Comparison of ENCODE assay signal across 11 mouse cellular contexts in the genomic region with DNA sequence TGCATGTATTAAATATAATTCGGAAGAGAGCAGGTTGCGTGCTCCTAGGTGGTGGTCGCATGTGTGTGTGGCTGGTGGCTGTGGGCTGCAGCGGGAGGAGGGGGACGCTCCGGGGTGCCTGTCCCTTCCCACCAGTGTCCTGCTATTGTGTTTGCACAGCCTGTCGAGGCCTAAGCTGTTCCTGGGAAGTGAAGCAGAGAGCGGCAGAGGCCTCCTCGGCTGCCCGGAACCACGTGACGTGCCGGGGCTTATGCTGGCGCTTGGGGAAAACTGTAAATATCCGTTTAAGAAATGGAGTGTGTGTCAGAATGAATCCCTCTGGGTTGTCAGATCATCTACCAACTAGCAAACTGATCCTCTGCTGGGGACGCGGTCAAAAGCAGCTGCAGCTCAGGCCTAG.
A peak's percentile ranks its signal among the peaks of the same experiment; 100 is the strongest.
DNase-seq lines count a peak whose midpoint lies in the region; ATAC-seq lines count a peak whose summit lies in the region.
"Had no signal": no experiment of that assay in that cellular context is flagged by ENCODE, and none has a peak within 500 bp of the region (broad histone marks: within the 10 kb centered on the region; RNA-seq: fewer than 3 reads in every experiment).

No protein-coding gene starts in this region.

- no peak overlapping the region for H3K4me2 ChIP-seq in neural tube, embryonic 11.5 days (ENCODE audit: low read depth)
- H3K4me2 ChIP-seq in hindbrain, embryonic 16.5 days (ENCODE audit: low read length): peak overlapping the region; percentile 23
- H3K4me2 ChIP-seq: liver, embryonic 15.5 days had no signal

- ATAC-seq in neural tube, embryonic 11.5 days (ENCODE audit: insufficient read depth, low FRiP score, low TSS enrichment): no peak
- ATAC-seq in hindbrain, embryonic 16.5 days: peak; percentile 65; the same call in 1 of the 2 replicates

- H3K9ac ChIP-seq in neural tube, embryonic 11.5 days (ENCODE audit: low read length): no peak overlapping the region
- peak overlapping the region; percentile 3; the same call in 1 of the 2 replicates for H3K9ac ChIP-seq in hindbrain, embryonic 16.5 days (ENCODE audit: low read depth, low read length)
- H3K9ac ChIP-seq: liver, embryonic 15.5 days had no signal

- no peak overlapping the region for H3K4me3 ChIP-seq in neural tube, embryonic 11.5 days (ENCODE audit: low read depth, low read length)
- no peak overlapping the region for H3K4me3 ChIP-seq in hindbrain, embryonic 16.5 days (ENCODE audit: low read length)
- H3K4me3 ChIP-seq: heart, adult 2 months; liver, embryonic 15.5 days; myocyte had no signal

- H3K4me1 ChIP-seq in neural tube, embryonic 11.5 days (ENCODE audit: control insufficient read depth, insufficient read depth, low read length): no peaks in the 10 kb centered on the region
- H3K4me1 ChIP-seq in hindbrain, embryonic 16.5 days (ENCODE audit: control insufficient read depth, insufficient read depth, low read depth, low read length): peaks cover 4% of the 10 kb centered on the region
- H3K4me1 ChIP-seq: liver, embryonic 15.5 days had no signal

- no peak overlapping the region for H3K27ac ChIP-seq in neural tube, embryonic 11.5 days (ENCODE audit: low read depth, low read length)
- no peak overlapping the region for H3K27ac ChIP-seq in hindbrain, embryonic 16.5 days (ENCODE audit: low read depth, low read length)
- H3K27ac ChIP-seq: heart, adult 2 months; liver, embryonic 15.5 days had no signal

- H3K36me3 ChIP-seq in neural tube, embryonic 11.5 days (ENCODE audit: control insufficient read depth, insufficient read depth, low read length): no peaks in the 10 kb centered on the region
- no peaks in the 10 kb centered on the region for H3K36me3 ChIP-seq in hindbrain, embryonic 16.5 days (ENCODE audit: control insufficient read depth, insufficient read depth, low read length)
- H3K36me3 ChIP-seq: liver, embryonic 15.5 days had no signal

- 44% methylated on average over 17 of the region's 17 CpGs for WGBS in neural tube, embryonic 11.5 days
- 16% methylated on average over 17 of the region's 17 CpGs for WGBS in hindbrain, embryonic 16.5 days

- H3K9me3 ChIP-seq in neural tube, embryonic 11.5 days (ENCODE audit: control insufficient read depth, low read length): no peaks in the 10 kb centered on the region
- no peaks in the 10 kb centered on the region for H3K9me3 ChIP-seq in hindbrain, embryonic 16.5 days (ENCODE audit: control insufficient read depth, low read length)
- H3K9me3 ChIP-seq: liver, embryonic 15.5 days had no signal

- no peaks in the 10 kb centered on the region for H3K27me3 ChIP-seq in neural tube, embryonic 11.5 days (ENCODE audit: control insufficient read depth, insufficient read depth, low read length)
- no peaks in the 10 kb centered on the region for H3K27me3 ChIP-seq in hindbrain, embryonic 16.5 days (replicated peaks; ENCODE audit: control insufficient read depth, insufficient read depth, low read length)
- H3K27me3 ChIP-seq: liver, embryonic 15.5 days had no signal

- DNase-seq in cerebellum, postnatal 10 days: peak; percentile 21 to 38
- no peak for DNase-seq in cerebellum, adult 8-10 months
- peak; percentile 53 for DNase-seq in neural tube, embryonic 11.5 days (ENCODE audit: low spot score)
- DNase-seq in neural tube, embryonic 10.5 days (ENCODE audit: extremely low spot score, low spot score): no peak
- peak; percentile 74 for DNase-seq in retina, embryonic 14.5 days (ENCODE audit: low spot score)
- DNase-seq in adrenal gland, adult (ENCODE audit: inconsistent age in 2 of 2, low spot score in 1 of 2): no peak
- no peak for DNase-seq in adrenal gland, postnatal 36 days
- DNase-seq: heart, adult 2 months had no signal

Comparison
In these comparisons a context has a peak if more than half of its experiments do, and no peak if none do; other contexts are left out.
1. DNase-seq: peak in cerebellum, postnatal 10 days (2 of 2), neural tube, embryonic 11.5 days (single experiment) and retina, embryonic 14.5 days (single experiment); none in cerebellum, adult 8-10 months (single experiment), neural tube, embryonic 10.5 days (single experiment), adrenal gland, adult (0 of 2) and adrenal gland, postnatal 36 days (0 of 2).